Mouse (Mus musculus) gastrocnemius, adult 2 months (tissue): ENCODE results near the gene 4930402F06Rik. TPM values are rescaled to one million over a fixed set of nuclear protein-coding genes. Genes with fewer than 3 reads are reported as not detected.

Experiments used
- DNase-seq: peaks from one replicate; pipeline ENCODE4 v3.0.0; 2022
- H3K27ac ChIP-seq: fragments of 200-600 bp; 2 replicates; pipeline ENCODE4 v1.8.1; 2022; ENCODE audit warnings: mild to moderate bottlenecking
- H3K4me3 ChIP-seq: fragments of 200-600 bp; 2 replicates; pipeline ENCODE4 v1.8.1; 2022; ENCODE audit warnings: mild to moderate bottlenecking, moderate library complexity
- CTCF ChIP-seq: fragments of 200-600 bp; IDR thresholded peaks from 2 replicates; pipeline ENCODE4 v1.8.1; 2022; ENCODE audit warnings: antibody characterized with exemption, mild to moderate bottlenecking, moderate library complexity
- intact Hi-C: fragments of 180-260 bp; cut with DNase I; formaldehyde crosslinking; loops from one replicate; pipeline ENCODE4 v1.15.1; 2025
- total RNA-seq, 2 experiments: library from RNA; stranded (reverse); gene quantifications; 2 replicates each; pipeline ENCODE4 v1.2.3; 2021

The 4930402F06Rik gene
- total RNA-seq, 2 experiments from 2014 or later, result not detected

DNA sequence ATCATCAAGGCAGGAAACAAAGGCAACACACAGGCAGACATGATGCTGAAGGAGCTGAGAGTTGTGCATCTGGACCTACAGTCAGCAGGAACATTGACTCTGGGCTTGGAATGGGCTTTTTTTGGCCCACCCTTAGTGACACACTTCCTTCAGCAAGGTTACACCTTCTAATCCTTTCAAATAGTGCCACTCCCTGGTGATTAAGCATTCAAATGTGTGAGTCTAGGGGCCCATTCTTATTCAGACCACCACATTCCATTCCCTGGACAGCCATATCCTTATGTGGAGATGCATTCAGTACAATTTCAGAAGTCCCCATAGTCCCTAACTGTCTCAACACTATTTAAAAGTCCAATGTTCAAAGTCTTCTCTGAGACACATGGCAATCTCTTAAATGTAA, 26.3 kb downstream of the 4930402F06Rik start:
- no peak for DNase-seq
- intact Hi-C loops, result no loop called here
- TF ChIP-seq CTCF, result no peak
- Histone ChIP-seq H3K27ac (no peak overlapping the region), H3K4me3 (no peak overlapping the region)

DNA sequence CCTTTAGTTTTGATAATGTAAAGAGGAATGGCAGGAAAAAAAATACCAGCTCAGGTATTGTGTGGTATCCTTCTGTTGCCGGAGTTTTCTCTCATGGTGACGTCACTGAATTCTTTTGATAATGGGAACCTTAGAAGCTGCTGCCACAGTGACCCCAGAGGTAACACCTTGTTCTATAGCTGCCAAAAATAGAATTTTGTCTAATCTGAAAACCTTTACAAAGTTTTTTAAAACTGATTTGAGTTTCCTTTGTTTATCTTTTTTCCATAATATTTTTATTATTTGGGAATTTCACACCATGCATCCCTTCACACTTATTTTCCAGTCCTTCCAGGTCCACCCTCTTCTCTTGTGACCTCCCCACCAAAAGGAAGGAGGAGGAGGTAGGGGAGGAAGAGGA, 29.3 kb downstream of the 4930402F06Rik start, which contains the start of gene 4930568D16Rik:
Gene 4930568D16Rik, minus strand, starts transcription at position 101 of the 400 bp plus-strand sequence.
- intact Hi-C loops, result no loop called here
- TF ChIP-seq CTCF, result no peak
- Histone ChIP-seq H3K27ac (no peak within 1 kb of the TSS), H3K4me3 (no peak within 1 kb of the TSS)
- no peak for DNase-seq

DNA sequence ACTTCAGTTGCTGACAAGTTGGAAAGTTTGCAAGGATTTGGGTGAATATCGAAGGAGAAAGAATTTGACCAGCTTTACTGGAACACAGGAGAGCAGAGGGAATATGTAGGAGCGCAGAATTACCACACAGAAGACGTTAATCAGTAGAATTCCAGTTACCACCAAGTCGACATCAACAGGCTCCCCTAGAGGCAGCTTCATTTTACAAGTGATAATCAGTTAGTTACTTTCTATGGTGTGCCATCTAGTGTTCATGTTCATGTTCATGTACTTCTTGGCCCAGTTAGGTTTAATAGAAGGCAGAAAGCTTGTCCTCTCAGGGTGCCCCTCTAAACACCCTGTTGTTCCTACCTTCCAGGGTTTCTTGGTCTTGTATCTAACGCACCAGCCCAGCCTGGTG, 47.8 kb downstream of the 4930402F06Rik start:
- intact Hi-C loops, result loop anchor here (1.0 to 2.0 kb wide), 2 partner anchors 48 to 51 kb away; partner anchors contain the start of gene 4930402F06Rik
- TF ChIP-seq CTCF, result peak; percentile 75
- H3K4me3 ChIP-seq, result no peak overlapping the region
- DNase-seq, result no peak
- no peak overlapping the region for H3K27ac ChIP-seq

DNA sequence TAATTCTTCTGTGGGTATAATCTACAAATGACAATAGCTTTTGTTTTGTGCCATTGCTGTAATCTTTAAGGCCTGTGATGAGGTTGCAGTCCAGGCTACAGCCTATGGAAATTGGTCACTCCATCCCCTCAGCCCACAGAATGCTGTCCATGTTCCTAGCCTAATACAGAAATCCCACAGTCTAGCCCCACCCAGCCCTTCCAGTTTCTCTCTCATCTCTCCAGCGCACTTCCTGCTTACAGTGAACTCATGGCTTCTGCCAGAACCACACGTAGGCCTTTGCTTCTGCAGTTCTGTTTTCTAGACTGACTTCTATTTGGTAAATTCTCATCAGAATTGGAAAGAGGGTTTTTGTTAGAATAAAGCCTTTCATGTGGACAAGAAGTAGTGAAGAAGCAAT, 51.0 kb downstream of the 4930402F06Rik start:
- TF ChIP-seq CTCF, result no peak
- H3K27ac ChIP-seq, result no peak overlapping the region
- intact Hi-C loops, result no loop called here
- no peak for DNase-seq
- no peak overlapping the region for H3K4me3 ChIP-seq

DNA sequence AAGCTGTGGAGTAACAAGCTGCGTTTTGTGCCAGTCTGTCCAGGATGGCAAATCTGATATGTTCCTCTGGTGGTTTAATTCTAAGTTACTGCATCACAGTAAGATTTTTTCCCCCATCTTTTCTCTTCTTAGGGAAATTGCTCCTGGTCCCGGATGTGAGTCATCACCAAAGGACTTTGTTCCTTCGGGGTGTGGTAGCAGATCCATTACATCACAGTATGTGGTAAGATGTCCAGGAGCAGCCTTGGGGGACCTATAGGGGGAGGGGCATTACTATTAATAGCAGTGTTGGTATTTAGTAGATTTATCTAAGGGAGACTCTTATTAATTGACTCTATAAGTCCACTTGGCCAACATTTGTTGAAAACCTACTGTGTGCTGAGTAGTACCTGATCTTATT, 54.4 kb downstream of the 4930402F06Rik start:
- no peak for DNase-seq
- intact Hi-C loops, result no loop called here
- Histone ChIP-seq H3K4me3 (no peak overlapping the region), H3K27ac (peak overlapping the region; percentile 20; the same call in 1 of the 2 replicates)
- no peak for TF ChIP-seq CTCF

DNA sequence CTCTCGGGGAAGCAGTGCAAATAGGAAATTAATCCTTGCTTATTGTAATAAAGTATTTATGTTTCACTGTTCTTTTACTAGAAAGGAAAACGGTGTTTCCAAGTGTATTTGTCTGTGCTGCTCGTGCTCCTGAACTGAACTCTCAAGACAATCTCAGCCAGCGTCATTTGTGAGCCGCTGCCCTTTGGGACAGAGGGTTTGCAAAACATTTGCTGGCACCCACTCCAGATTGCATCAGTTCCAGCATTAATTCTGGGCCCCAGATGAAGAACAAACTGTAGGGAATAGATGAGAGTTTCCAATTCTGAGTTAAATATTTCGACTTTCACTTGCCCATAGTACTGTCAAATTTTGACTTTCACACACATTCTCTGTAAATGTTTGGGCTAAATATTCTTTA, 58.3 kb downstream of the 4930402F06Rik start:
- Histone ChIP-seq H3K27ac (peak overlapping the region; percentile 96), H3K4me3 (peak overlapping the region; percentile 28)
- peak; percentile 75 for DNase-seq
- no peak for TF ChIP-seq CTCF
- intact Hi-C loops, result no loop called here

DNA sequence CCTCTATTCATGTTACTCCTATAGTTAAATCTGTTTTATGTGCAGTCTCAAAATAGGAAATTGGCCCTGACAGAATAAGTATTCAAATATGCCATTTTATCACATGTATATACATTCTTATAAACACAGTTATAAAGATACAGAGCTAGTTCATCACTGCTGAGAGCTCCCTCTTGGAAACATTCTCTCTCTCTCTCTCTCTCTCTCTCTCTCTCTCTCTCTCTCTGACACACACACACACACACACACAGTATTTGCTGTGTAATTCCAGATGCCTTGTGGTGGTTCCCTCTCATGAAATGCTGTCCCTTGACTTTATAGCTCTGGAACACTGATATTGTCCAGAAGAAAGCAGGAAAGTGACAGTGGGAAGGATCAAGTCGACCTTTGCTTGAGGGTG, 58.9 kb downstream of the 4930402F06Rik start:
- Histone ChIP-seq H3K27ac (peak overlapping the region; percentile 96), H3K4me3 (peak overlapping the region; percentile 93)
- DNase-seq, result no peak
- TF ChIP-seq CTCF, result no peak
- intact Hi-C loops, result no loop called here

DNA sequence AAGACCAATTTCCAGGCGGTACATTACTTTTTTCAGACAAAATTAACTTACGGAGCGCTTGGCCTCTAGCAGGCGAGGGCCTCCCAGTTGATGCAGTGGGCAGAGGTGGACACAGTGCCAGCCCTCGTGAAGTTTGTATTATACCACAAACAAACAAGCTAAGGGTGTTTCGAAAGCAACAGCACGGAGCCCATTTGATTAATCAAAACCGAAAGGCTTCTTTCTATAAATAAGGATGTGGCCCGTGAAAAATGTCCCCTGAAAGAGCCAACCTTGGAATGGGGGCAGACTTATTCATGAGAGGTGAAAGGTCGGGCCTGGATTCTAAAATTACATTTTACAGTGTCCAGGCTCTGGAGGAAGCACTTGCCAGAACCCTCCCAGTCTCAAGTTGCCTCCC, 59.6 kb downstream of the 4930402F06Rik start:
- peak overlapping the region; percentile 93 for H3K4me3 ChIP-seq
- DNase-seq, result peak; percentile 65
- no peak for TF ChIP-seq CTCF
- intact Hi-C loops, result no loop called here
- H3K27ac ChIP-seq, result peak overlapping the region; percentile 96

DNA sequence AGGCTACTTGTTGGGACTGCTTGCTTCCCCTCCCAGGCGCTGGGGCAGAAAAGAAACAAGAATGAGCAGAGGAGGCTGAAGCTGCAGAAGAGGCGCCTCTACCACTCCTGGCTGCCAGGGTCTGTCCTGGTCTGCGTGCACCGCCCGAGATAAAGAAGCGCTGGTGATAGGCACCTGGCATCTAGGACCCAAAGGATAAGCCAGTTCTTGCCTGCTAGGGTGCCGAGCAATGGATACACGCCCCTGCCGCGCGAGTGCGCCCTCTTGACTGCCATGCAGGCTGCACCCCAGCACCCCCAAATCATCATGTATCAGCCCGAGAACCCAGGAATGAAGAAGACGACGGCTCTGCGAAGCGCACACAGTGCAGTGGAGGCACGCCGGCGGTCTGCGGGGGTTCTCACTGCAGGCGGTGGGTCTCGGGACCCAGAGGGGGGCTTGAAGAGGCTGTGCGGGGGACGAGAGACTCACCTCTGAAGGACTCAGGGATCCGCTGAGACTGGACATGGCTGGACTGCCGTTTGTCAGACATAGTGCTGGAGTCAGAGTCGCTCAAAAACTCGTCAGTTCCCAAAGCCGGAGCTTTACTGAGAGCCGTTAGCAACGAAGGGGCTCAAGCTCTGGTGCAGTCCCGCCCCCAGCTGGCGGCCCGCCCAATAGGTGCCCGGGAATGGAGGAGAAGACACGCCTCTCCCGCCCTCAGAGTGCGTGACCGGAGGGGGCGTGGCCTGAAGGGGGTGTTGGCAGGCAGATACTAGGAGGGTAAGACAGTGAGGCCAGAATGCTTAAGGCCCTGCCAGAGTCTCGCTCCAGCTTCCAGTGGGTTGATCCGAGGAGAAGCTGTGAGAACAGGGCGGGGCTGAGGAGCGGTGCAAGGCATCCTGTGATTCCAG, 60.3 kb downstream of the 4930402F06Rik start, which contains the start of gene Stom:
Gene Stom, minus strand, starts transcription at position 589 of the 893 bp plus-strand sequence.
- Histone ChIP-seq H3K4me3 (peak within 1 kb of the TSS; percentile 93), H3K27ac (peak within 1 kb of the TSS; percentile 96)
- TF ChIP-seq CTCF, result peak; percentile 7; the same call in 1 of the 2 replicates
- peak; percentile 100 for DNase-seq
- intact Hi-C loops, result no loop called here

DNA sequence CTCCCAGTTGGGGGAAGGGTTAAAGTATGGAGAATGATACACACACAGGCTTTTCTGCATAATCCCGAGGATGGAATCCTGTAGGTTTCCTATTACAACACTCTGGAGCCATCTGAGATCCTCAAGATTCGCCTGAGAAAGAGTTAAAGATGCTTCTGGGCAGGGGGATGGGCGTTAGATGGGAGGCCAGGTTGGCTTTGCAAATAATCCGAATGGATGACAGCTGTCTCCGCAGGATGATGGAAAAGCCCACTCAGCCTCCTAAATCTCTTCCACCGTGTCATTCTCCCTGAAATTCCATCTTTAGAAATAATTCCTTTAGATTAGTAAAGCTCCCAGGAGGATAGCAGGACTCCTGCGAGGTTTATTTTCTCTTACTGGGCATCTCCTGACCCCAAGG, 61.4 kb downstream of the 4930402F06Rik start:
- H3K27ac ChIP-seq, result peak overlapping the region; percentile 96
- peak overlapping the region; percentile 93 for H3K4me3 ChIP-seq
- intact Hi-C loops, result no loop called here
- DNase-seq, result no peak
- no peak for TF ChIP-seq CTCF

DNA sequence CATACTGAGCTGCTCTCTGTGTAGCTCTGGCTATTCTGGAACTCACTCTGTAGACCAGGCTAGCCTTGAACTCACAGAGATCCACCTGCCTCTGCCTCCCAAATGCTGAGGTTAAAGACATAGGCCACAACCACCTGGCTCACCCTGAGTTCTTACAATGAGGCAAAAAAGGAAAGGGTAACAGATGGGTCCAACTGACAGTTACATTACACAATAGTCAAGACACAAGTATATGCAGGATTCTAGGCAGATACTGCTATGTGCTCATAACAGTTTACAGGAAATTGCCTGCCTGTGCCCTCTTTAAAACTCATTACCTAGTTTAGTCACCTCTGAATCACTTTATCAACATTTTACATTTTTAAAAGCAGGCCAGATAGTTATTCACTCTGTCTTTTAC, 63.3 kb downstream of the 4930402F06Rik start:
- no peak for TF ChIP-seq CTCF
- Histone ChIP-seq H3K27ac (no peak overlapping the region), H3K4me3 (no peak overlapping the region)
- intact Hi-C loops, result no loop called here
- no peak for DNase-seq

DNA sequence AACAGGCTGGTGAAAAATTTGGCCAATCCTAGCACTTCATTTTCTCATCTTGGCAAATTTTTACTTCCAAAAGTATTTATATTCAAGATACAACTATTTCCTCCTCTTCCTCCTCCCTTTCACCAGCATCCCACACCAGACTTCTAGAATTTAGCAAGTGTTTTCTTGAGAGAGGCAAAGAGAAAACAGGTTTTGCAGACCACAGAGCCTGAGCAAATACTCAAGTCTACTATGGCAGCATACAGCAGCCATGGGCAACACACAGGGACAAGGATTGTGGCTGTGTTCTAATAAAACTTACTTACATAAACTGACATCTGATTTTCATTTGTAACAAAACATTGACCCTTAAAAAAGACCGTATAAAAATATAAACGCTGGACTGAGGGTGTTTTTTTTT, 65.8 kb downstream of the 4930402F06Rik start:
- TF ChIP-seq CTCF, result no peak
- DNase-seq, result no peak
- Histone ChIP-seq H3K27ac (no peak overlapping the region), H3K4me3 (no peak overlapping the region)
- intact Hi-C loops, result no loop called here

DNA sequence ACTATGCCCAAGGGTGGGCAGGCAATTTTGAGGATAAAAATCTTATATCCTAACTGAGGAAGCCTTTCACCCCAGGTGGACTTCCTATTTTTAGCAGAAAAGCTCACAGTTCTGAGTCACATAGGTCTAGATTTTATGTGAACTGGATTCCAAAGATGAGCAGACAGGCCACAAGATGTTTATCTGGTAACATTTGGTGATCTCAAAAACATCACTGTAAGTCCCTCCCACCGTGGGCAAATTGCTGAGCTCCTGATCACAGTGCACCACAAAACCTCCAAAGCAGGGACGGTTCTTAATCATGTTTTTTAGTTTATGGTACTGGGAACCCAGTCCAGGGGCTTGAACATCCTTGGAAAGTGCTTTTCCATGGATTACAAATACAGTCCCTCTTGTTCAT, 67.9 kb downstream of the 4930402F06Rik start:
- TF ChIP-seq CTCF, result no peak
- no peak overlapping the region for H3K4me3 ChIP-seq
- H3K27ac ChIP-seq, result no peak overlapping the region
- no peak for DNase-seq
- intact Hi-C loops, result no loop called here
